Mouse (Mus musculus) left cerebral cortex, postnatal 25 days (tissue): ENCODE results near the gene F10. TPM values are rescaled to one million over a fixed set of nuclear protein-coding genes. Genes with fewer than 3 reads are reported as not detected.
A peak's percentile ranks its signal among the peaks of the same experiment; 100 is the strongest.
"Not testable (repeated sequence)": the region's sequence is repeated elsewhere in the genome, so short reads cannot be mapped to it uniquely, and the experiment has no call there.

ENCODE experiments used
- DNase-seq, 2 experiments: peaks; one replicate each; pipeline ENCODE4 v3.0.0; 2022; ENCODE audit warnings: low spot score in 2 of 2, mixed read lengths in 1 of 2
- intact Hi-C: fragments of 180-260 bp; cut with DNase I; formaldehyde crosslinking; loops from one replicate; pipeline ENCODE4 v1.15.1; 2025
- total RNA-seq, 2 experiments: library from RNA; stranded (reverse); gene quantifications; 2 replicates each; pipeline ENCODE4 v1.2.3; 2021

F10 gene
- total RNA-seq, 2 experiments from 2014 or later: not detected

DNA sequence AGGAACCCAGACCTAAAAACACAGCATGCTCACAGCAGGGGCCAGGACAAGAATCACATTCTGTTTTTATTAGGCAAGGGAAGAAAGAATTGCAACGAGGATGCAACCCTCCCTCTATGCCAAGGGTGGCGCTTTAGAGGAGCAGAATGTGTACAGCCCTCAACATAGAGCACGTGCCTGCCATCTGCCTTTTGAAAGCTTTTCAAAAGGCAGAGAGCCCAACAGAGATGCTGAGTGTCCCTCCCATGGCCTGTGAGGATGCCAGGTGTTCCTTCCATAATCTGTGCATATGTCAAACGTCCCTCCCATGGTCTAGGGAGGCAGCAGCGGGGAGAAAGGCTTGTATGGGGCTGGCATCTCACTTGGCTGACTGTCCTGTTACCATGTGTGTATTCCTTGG is 10.5 kb downstream of the F10 start:
- intact Hi-C loops: no loop called here
- DNase-seq: no peak

DNA sequence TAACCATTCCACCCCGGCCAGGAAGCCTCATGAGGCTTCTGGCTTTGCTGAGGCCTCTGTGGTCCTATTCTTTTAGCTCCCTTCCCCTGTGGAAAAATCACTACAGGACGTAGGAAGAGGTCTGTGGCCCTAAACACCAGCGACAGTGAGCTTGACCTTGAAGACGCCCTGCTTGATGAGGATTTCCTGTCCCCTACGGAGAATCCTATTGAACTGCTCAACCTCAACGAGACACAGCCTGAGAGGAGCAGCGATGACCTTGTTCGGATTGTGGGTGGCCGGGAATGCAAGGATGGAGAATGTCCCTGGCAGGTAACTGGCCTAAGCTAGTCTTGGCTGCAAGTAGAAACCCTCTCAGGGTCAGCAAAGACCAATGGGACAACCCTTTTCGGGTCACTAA is 13.4 kb downstream of the F10 start:
- intact Hi-C loops: no loop called here
- no peak for DNase-seq

GRCm38 (mm10) chr8:13057351-13057750 is 20.2 kb downstream of the F10 start:
- DNase-seq: no peak
- intact Hi-C loops: no loop called here

- intact Hi-C loops: no loop called here
- no peak for DNase-seq
Measured at GRCm38 (mm10) chr8:13060441-13061150, 23.5 kb downstream of the F10 start, which contains the start of gene Proz. TSS of gene Proz (plus strand) at chr8:13060914.

DNA sequence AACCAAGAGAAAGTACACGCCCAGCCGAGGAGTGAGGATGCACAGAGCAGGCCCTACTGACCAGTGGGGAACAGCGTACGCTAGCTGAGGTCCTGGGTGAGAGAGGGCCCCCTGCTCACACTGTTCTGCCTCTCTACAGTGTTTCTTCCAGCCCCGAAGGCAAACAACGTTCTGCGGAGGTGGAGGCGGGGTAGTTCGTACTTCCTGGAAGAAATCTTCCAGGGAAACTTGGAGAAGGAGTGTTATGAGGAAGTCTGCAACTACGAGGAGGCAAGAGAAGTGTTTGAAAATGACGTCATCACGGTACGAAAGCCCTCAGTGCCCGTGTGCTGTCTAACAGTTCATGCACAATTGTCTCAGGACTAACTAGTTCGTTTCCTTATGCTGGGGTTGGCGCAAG is 26.0 kb downstream of the F10 start:
- intact Hi-C loops: no loop called here
- no peak for DNase-seq

DNA sequence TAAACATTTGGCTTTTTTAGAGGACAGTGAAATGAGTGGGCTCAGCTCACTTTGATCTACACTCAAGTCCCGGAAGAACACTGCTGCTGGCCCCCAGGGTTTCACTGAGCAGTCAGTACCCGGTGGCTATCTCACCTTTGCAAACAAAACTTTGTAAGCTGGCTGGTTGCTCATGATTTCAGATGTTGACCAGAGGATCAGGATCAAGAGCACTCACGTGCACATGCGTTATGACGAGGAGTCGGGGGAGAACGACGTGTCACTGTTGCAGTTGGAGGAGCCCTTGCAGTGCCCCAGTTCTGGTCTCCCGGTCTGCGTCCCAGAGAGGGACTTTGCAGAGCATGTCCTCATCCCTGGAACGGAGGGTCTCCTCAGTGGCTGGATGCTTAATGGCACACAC is 36.1 kb downstream of the F10 start:
- DNase-seq: no peak
- intact Hi-C loops: no loop called here

GRCm38 (mm10) chr8:13075044-13075443 is 37.9 kb downstream of the F10 start:
- DNase-seq: no peak
- intact Hi-C loops: no loop called here

DNA sequence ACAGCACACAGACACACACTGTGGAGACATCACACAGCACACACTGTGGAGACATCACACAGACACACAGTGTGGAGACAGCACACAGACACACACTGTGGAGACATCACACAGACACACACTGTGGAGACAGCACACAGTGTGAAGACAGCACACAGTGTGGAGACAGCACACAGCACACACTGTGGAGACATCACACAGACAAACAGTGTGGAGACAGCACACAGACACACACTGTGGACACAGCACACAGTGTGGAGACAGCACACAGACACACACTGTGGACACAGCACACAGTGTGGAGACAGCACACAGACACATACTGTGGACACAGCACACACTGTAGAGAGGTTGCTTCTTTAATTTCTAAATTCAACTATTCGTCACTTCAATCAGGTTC is 38.5 kb downstream of the F10 start:
- intact Hi-C loops, DNase-seq: not testable (repeated sequence)

DNA sequence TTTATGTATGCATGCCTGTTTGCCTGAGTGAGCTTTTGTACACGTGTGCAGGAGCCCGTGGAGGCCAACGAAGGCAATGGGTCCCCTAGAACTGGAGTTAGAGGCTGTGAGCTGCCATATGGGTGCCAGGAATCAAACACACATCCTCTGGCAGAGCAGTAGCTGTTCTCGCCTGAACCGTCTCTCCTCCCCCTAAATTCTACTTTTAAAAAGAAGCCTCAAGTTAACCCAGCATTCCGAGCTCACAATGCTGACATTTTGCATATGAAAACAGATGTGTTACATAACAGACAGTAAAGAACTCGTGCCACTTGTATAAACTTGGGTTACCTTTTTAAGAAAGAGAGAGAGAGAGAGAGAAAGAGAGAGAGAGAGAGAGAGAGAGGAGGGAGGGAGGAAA is 40.4 kb downstream of the F10 start:
- intact Hi-C loops: no loop called here
- peak in 1 of 2 experiments; percentile 47 for DNase-seq

DNA sequence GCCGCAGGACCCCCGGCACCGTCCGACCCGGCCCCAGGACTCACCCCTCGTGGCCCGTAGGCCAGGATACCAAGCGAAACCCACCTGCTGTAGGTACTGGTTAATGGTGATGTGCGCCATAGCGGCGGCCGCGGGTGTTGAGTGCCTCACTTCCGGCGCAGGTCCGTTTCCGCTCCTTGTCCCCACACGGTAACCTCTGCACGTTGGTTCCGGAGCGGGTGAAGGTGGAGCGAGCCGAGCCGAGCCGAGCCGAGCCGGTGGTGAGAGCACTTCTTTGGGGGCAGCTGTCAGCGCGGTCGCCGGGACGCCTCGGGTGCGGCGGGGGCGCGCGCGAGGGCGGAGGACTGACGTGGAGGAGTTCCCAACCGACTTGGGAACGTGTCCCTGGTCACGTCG is 67.6 kb downstream of the F10 start:
- DNase-seq: peak; percentile 89 to 93
- intact Hi-C loops: loop anchor here (1.0 to 10.0 kb wide), 5 partner anchors 76 to 210 kb away; no protein-coding TSS in a partner anchor

DNA sequence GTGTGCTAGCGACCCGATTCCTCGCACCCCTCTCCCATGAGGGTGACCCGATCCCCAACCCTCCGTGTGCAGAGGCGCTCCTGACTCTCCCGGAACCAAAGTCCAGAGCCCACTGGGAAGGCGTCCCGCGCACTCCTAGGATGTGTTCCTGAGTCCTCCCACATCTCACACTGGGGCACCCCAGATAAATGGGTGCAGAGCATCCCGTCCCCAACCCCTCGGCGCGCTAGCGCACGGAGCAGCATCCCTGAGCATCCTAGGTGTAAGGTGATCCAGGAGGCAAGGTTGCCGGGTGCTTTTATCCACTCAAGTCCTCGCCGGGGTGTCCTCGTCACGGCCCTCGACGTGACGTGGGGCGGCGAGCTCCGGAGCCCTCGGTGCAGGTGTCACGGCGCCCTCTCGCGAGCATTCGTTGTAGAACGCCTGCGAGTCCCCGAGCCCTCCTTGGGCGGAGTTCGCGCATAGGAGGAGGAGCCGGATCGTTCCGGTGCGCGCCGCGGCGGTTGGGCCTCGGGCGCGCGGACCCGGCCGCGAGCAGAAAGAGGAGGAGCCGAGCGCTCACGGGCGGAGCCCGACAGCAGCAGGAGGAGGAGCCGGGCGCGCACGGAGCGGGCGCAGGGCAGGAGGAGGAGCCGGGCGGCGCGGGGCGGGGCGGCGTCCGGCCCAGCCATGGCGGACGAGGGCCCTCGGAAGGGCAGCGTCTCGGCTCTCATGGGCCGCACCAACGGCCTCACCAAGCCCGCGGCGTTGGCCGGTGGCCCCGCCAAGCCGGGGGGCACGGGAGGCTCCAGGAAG is 68.2 kb downstream of the F10 start, which contains the start of the genes Pcid2 and Cul4a:
Gene Pcid2, minus strand, starts transcription at position 373 of the 795 bp plus-strand sequence.
Gene Cul4a, plus strand, starts transcription at position 535 of the 795 bp plus-strand sequence.
- DNase-seq: peak; percentile 97 to 98
- intact Hi-C loops: loop anchor here (1.0 to 10.0 kb wide), 5 partner anchors 76 to 210 kb away; no protein-coding TSS in a partner anchor

GRCm38 (mm10) chr8:13105908-13106551 is 68.9 kb downstream of the F10 start:
- DNase-seq: peak in 1 of 2 experiments; percentile 38

More at GRCm38 (mm10) chr8:13105908-13106551, 68.9 kb downstream of the F10 start:
- intact Hi-C loops: loop anchor here (1.0 to 10.0 kb wide), 5 partner anchors 77 to 211 kb away; no protein-coding TSS in a partner anchor

Other genes with a start within 250 kb of the F10 start
- gene Mcf2l, start 163.5 kb upstream of the F10 start, total RNA-seq: 100 to 1,000 TPM; 241 to 256 TPM
- not detected for gene F7, start 11.3 kb upstream of the F10 start, total RNA-seq
- gene Proz, start 23.6 kb downstream of the F10 start, total RNA-seq: not detected
- gene Pcid2, start 68.2 kb downstream of the F10 start, total RNA-seq: 10 to 100 TPM; 28.1 to 30.0 TPM
- gene Cul4a, start 68.3 kb downstream of the F10 start, total RNA-seq: 10 to 100 TPM; 54.2 to 54.6 TPM
- 100 to 1,000 TPM; 285 to 291 TPM for gene Lamp1, start 121.9 kb downstream of the F10 start, total RNA-seq
- 1 to 10 TPM; 4.0 to 4.9 TPM for gene Grtp1, start 163.3 kb downstream of the F10 start, total RNA-seq
- 1 to 10 TPM in 1 of 2 experiments, under 1 TPM in 1; 0.60 to 1.4 TPM for gene Adprhl1, start 216.9 kb downstream of the F10 start, total RNA-seq